Mouse (Mus musculus) embryo, embryonic 9.5 days (tissue): ENCODE measurements around the gene Mrgprb3.

Experiments
- DNase-seq: peaks from one replicate; pipeline ENCODE4 v3.0.0-alpha.2; 2017; ENCODE audit errors: extremely low spot score

The Mrgprb3 gene

GRCm38 (mm10) chr7:48643711-48644110 is at the start of gene Mrgprb3:
Gene Mrgprb3, minus strand, starts transcription at chr7:48643811.
- no peak for DNase-seq
